In the genomic region with DNA sequence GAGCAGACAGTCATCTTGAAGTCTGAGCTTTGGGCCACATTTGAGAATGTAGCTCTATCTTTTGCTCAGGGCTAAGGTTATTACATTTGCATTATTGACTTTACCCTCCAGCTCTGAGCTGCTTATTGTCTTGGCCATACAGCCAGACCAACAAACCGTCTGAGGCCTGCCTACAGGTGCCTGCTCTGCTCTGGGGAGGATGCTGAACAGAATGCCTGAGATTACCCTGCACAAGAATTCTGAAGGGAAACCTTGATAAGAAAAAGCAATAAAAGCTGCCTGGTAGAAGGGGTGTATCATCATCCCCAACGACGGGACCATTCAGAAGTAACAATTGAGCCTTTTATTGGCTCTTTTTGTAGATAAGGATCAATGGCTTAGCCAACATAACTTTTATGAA, we compare ENCODE assay signal across 21 mouse cellular contexts.
DNase-seq lines count a peak whose midpoint lies in the region; ATAC-seq and TF ChIP-seq lines count a peak whose summit lies in the region.
"Had no signal": no experiment of that assay in that cellular context is flagged by ENCODE, and none has a peak within 500 bp of the region (broad histone marks: within the 10 kb centered on the region; RNA-seq: fewer than 3 reads in every experiment).

No protein-coding gene starts in this region.

- DNase-seq in intestine, embryonic 14.5 days (ENCODE audit: low spot score): peak; percentile 55
- no peak for DNase-seq in lung, postnatal 14 days
- DNase-seq: adrenal gland, adult 8-10 months; adrenal gland, postnatal 14 days; adrenal gland, postnatal 36 days; cerebellum, adult 11-12 months; cerebellum, adult 2 months; cerebellum, adult 9-10 months; cerebellum, postnatal 10 days; cerebellum, postnatal 25 days; forebrain, postnatal 0 days had no signal

- 37% methylated on average over 3 of the region's 3 CpGs for WGBS in intestine, embryonic 14.5 days
- 43% methylated on average over 3 of the region's 3 CpGs for WGBS in intestine, embryonic 16.5 days
- WGBS in small intestine, adult 2 months: 31% methylated on average over 3 of the region's 3 CpGs
- 78% methylated on average over 3 of the region's 3 CpGs for WGBS in forebrain, embryonic 16.5 days
- WGBS in heart, embryonic 11.5 days (ENCODE audit: insufficient replicate concordance): 60% methylated on average over 3 of the region's 3 CpGs

- H3K9ac ChIP-seq in intestine, embryonic 14.5 days (ENCODE audit: low read length): no peak overlapping the region
- H3K9ac ChIP-seq in intestine, embryonic 16.5 days (ENCODE audit: low read depth, low read length): no peak overlapping the region
- no peak overlapping the region for H3K9ac ChIP-seq in forebrain, embryonic 16.5 days (replicated peaks; ENCODE audit: low read depth, low read length)
- H3K9ac ChIP-seq in heart, embryonic 11.5 days (ENCODE audit: low read depth, low read length): no peak overlapping the region
- H3K9ac ChIP-seq: embryonic facial prominence, embryonic 12.5 days; forebrain, embryonic 13.5 days; forebrain, postnatal 0 days had no signal

- H3K4me3 ChIP-seq in intestine, embryonic 14.5 days (ENCODE audit: low read depth, low read length): no peak overlapping the region
- H3K4me3 ChIP-seq in intestine, embryonic 16.5 days (ENCODE audit: low read length): no peak overlapping the region
- no peak overlapping the region for H3K4me3 ChIP-seq in small intestine, adult 2 months (ENCODE audit: low read depth, low read length)
- H3K4me3 ChIP-seq in forebrain, embryonic 16.5 days (replicated peaks; ENCODE audit: low read length): no peak overlapping the region
- H3K4me3 ChIP-seq in heart, embryonic 11.5 days (ENCODE audit: low read depth, low read length): no peak overlapping the region
- H3K4me3 ChIP-seq: embryonic facial prominence, embryonic 10.5 days; embryonic facial prominence, embryonic 12.5 days; forebrain, embryonic 13.5 days had no signal

- TF ChIP-seq POLR2A in small intestine, adult 2 months (IDR thresholded peaks at IDR 0.05; ENCODE audit: low read depth, low read length): no peak

- no peaks in the 10 kb centered on the region for H3K36me3 ChIP-seq in intestine, embryonic 14.5 days (ENCODE audit: control insufficient read depth, insufficient read depth, low read length)
- H3K36me3 ChIP-seq in intestine, embryonic 16.5 days (ENCODE audit: control insufficient read depth, insufficient read depth, low read length): no peaks in the 10 kb centered on the region
- no peaks in the 10 kb centered on the region for H3K36me3 ChIP-seq in small intestine, adult 2 months (ENCODE audit: control insufficient read depth, insufficient read depth, low read length)
- no peaks in the 10 kb centered on the region for H3K36me3 ChIP-seq in forebrain, embryonic 16.5 days (ENCODE audit: control insufficient read depth, insufficient read depth)
- H3K36me3 ChIP-seq in heart, embryonic 11.5 days (ENCODE audit: control insufficient read depth, insufficient read depth, low read length): no peaks in the 10 kb centered on the region
- H3K36me3 ChIP-seq: embryonic facial prominence, embryonic 10.5 days; embryonic facial prominence, embryonic 12.5 days; G1E had no signal

- no peaks in the 10 kb centered on the region for H3K27me3 ChIP-seq in intestine, embryonic 14.5 days (replicated peaks; ENCODE audit: control insufficient read depth, insufficient read depth, low read length)
- H3K27me3 ChIP-seq in intestine, embryonic 16.5 days (replicated peaks; ENCODE audit: control insufficient read depth, insufficient read depth, low read length): no peaks in the 10 kb centered on the region
- no peaks in the 10 kb centered on the region for H3K27me3 ChIP-seq in small intestine, adult 2 months (ENCODE audit: control insufficient read depth, insufficient read depth, low read length)
- no peaks in the 10 kb centered on the region for H3K27me3 ChIP-seq in forebrain, embryonic 16.5 days (replicated peaks; ENCODE audit: control insufficient read depth, insufficient read depth, low read length)
- H3K27me3 ChIP-seq in heart, embryonic 11.5 days (ENCODE audit: control insufficient read depth, insufficient read depth, low read length): no peaks in the 10 kb centered on the region; the same call in 1 of the 2 replicates
- H3K27me3 ChIP-seq: embryonic facial prominence, embryonic 12.5 days; forebrain, embryonic 13.5 days; Patski had no signal

- no peak overlapping the region for H3K4me2 ChIP-seq in intestine, embryonic 14.5 days (ENCODE audit: low read length)
- no peak overlapping the region for H3K4me2 ChIP-seq in intestine, embryonic 16.5 days (ENCODE audit: low read depth, low read length)
- H3K4me2 ChIP-seq in forebrain, embryonic 16.5 days (ENCODE audit: low read length): no peak overlapping the region
- no peak overlapping the region for H3K4me2 ChIP-seq in heart, embryonic 11.5 days
- H3K4me2 ChIP-seq: embryonic facial prominence, embryonic 12.5 days; forebrain, embryonic 13.5 days had no signal

- TF ChIP-seq CTCF in small intestine, adult 2 months (IDR thresholded peaks at IDR 0.05; ENCODE audit: extremely low read depth, insufficient read length, insufficient replicate concordance, low read depth, low read length): no peak

- H3K27ac ChIP-seq in intestine, embryonic 14.5 days (ENCODE audit: low read depth): no peak overlapping the region
- H3K27ac ChIP-seq in intestine, embryonic 16.5 days (ENCODE audit: low read length): no peak overlapping the region
- peak overlapping the region; percentile 44 for H3K27ac ChIP-seq in small intestine, adult 2 months (ENCODE audit: insufficient read depth, low read depth, low read length)
- no peak overlapping the region for H3K27ac ChIP-seq in forebrain, embryonic 16.5 days (ENCODE audit: low read length)
- H3K27ac ChIP-seq in heart, embryonic 11.5 days (ENCODE audit: low read depth, low read length): no peak overlapping the region
- H3K27ac ChIP-seq: embryonic facial prominence, embryonic 10.5 days; embryonic facial prominence, embryonic 12.5 days; forebrain, embryonic 13.5 days had no signal

- H3K9me3 ChIP-seq in intestine, embryonic 14.5 days (ENCODE audit: control insufficient read depth, low read length): no peaks in the 10 kb centered on the region
- no peaks in the 10 kb centered on the region for H3K9me3 ChIP-seq in intestine, embryonic 16.5 days (ENCODE audit: control insufficient read depth, low read length)
- no peaks in the 10 kb centered on the region for H3K9me3 ChIP-seq in forebrain, embryonic 16.5 days (ENCODE audit: control insufficient read depth, low read length)
- H3K9me3 ChIP-seq in heart, embryonic 11.5 days (replicated peaks; ENCODE audit: control insufficient read depth, low read length): no peaks in the 10 kb centered on the region
- H3K9me3 ChIP-seq: embryonic facial prominence, embryonic 10.5 days; embryonic facial prominence, embryonic 12.5 days; forebrain, embryonic 13.5 days; G1E had no signal

- H3K4me1 ChIP-seq in intestine, embryonic 14.5 days (replicated peaks; ENCODE audit: control insufficient read depth, insufficient read depth, low read length): no peaks in the 10 kb centered on the region
- H3K4me1 ChIP-seq in intestine, embryonic 16.5 days (ENCODE audit: control insufficient read depth, insufficient read depth, low read length): peaks cover 9% of the 10 kb centered on the region; the same call in 1 of the 2 replicates
- peaks cover 12% of the 10 kb centered on the region; the same call in 1 of the 2 replicates for H3K4me1 ChIP-seq in small intestine, adult 2 months (ENCODE audit: control insufficient read depth, insufficient read depth, insufficient read length, low read length)
- H3K4me1 ChIP-seq in forebrain, embryonic 16.5 days (replicated peaks; ENCODE audit: control insufficient read depth, insufficient read depth, low read length): no peaks in the 10 kb centered on the region
- no peaks in the 10 kb centered on the region for H3K4me1 ChIP-seq in heart, embryonic 11.5 days (ENCODE audit: control insufficient read depth, insufficient read depth, low read length)
- H3K4me1 ChIP-seq: embryonic facial prominence, embryonic 12.5 days had no signal

- peak; percentile 74; the same call in 1 of the 2 replicates for ATAC-seq in intestine, embryonic 14.5 days (replicated peaks; ENCODE audit: low FRiP score, low TSS enrichment, low read depth)
- ATAC-seq in intestine, embryonic 16.5 days: peak; percentile 89
- no peak for ATAC-seq in forebrain, embryonic 16.5 days
- ATAC-seq in heart, embryonic 11.5 days (replicated peaks; ENCODE audit: insufficient number of reproducible peaks, low FRiP score, low TSS enrichment): no peak
- ATAC-seq: activated CD4-positive, CD25-positive, alpha-beta regulatory T cell, adult 4 months; forebrain, embryonic 13.5 days; forebrain, postnatal 0 days; Patski had no signal

Comparison
In these comparisons a context has a peak if more than half of its experiments do, and no peak if none do; other contexts are left out.
1. ATAC-seq: peak in intestine, embryonic 14.5 days (single experiment) and intestine, embryonic 16.5 days (single experiment); none in forebrain, embryonic 16.5 days (single experiment) and heart, embryonic 11.5 days (single experiment).